Mouse (Mus musculus): ENCODE measurements at regions not wholly inside any gene's neighbourhood (a gene's known extent, or its start where the extent isn't known, plus 50 kb on each side); places are given as distances from the start of the nearest gene placed in this dataset.
"Not testable (repeated sequence)": the region's sequence is repeated elsewhere in the genome, so short reads cannot be mapped to it uniquely, and the experiment has no call there.

- no peaks in the 10 kb centered on the region for H3K36me3 ChIP-seq (ENCODE audit: insufficient read depth, low read length)
- no peak for ATAC-seq (replicated peaks; ENCODE audit: low FRiP score, low read depth)
These were observed 859.7 kb downstream of the Rpia start for GRCm38 (mm10) chr6:69932297-69932696.

DNA sequence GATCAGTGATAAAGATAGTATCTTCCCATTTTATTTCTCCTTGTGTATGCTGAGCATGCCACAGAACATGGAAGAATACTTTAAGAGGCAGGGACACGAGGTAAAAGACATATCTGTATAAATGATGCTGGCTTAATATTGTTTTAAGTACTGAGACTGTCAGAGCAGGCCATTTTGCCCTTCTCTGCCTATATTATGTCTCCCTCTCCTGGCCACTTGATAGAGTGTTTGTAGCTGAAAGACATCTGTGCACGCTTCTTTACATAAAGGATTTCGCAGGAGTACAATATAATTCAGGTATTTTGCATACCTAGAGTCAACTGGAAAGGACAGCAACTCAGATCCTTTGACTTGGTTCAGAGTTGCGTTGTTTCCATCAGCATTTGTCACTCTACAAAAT, 877.3 kb downstream of the Rpia start:
- H3K9me3 ChIP-seq (replicated peaks; ENCODE audit: low read length), result no peaks in the 10 kb centered on the region
- H3K27me3 ChIP-seq (ENCODE audit: insufficient read depth, low read length), result no peaks in the 10 kb centered on the region
- H3K4me2 ChIP-seq (ENCODE audit: low read length), result no peak overlapping the region
- no peaks in the 10 kb centered on the region for H3K36me3 ChIP-seq (ENCODE audit: insufficient read depth, low read length)
- peak; percentile 42; the same call in 1 of the 2 replicates for TF ChIP-seq CTCF (IDR thresholded peaks at IDR 0.05; ENCODE audit: low read depth)
- 73% methylated on average over 4 of the region's 4 CpGs for WGBS
- H3K9ac ChIP-seq (ENCODE audit: low read depth, low read length), result no peak overlapping the region
- H3K4me3 ChIP-seq (replicated peaks; ENCODE audit: low read depth, low read length), result no peak overlapping the region
- no peaks in the 10 kb centered on the region for H3K4me1 ChIP-seq (replicated peaks; ENCODE audit: insufficient read depth, low read length)
- H3K27ac ChIP-seq, result no peak overlapping the region
- no peak for ATAC-seq (replicated peaks; ENCODE audit: low FRiP score, low read depth)
- DNase-seq (ENCODE audit: low spot score), result peak; percentile 2

More at GRCm38 (mm10) chr6:69932297-69932696, 859.7 kb downstream of the Rpia start:
- no peak for TF ChIP-seq CTCF (IDR thresholded peaks at IDR 0.05; ENCODE audit: low read depth)
- Histone ChIP-seq H3K9ac (ENCODE audit: low read depth, low read length) (no peak overlapping the region), H3K4me3 (replicated peaks; ENCODE audit: low read depth, low read length) (no peak overlapping the region), H3K27me3 (ENCODE audit: insufficient read depth, low read length) (no peaks in the 10 kb centered on the region), H3K4me1 (replicated peaks; ENCODE audit: insufficient read depth, low read length) (no peaks in the 10 kb centered on the region), H3K27ac (no peak overlapping the region), H3K9me3 (replicated peaks; ENCODE audit: low read length) (no peaks in the 10 kb centered on the region), H3K4me2 (ENCODE audit: low read length) (no peak overlapping the region)
- no peak for DNase-seq (ENCODE audit: low spot score)
- 71% methylated on average over 2 of the region's 2 CpGs for WGBS

DNA sequence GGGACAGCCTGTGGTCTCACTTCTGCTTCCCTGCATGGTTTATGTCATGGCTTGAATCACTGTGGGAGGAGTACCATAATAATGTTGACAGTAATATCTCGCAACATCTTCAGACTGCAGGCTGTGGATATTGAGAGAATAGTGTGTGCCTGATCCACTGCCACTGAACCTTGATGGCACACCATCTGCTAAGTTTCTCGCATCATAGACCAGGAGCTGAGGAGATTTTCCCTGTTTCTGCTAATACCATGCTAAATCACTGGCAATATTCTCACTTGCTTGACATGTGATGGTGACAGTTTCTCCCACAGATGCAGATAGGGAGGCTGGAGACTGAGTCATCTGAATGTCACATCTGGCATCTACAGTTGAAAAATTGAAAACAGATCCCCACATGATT, 912.7 kb downstream of the Rpia start:
- Histone ChIP-seq H3K27ac (no peak overlapping the region), H3K4me2 (ENCODE audit: low read length) (no peak overlapping the region), H3K4me1 (replicated peaks; ENCODE audit: insufficient read depth, low read length) (no peaks in the 10 kb centered on the region), H3K36me3 (ENCODE audit: insufficient read depth, low read length) (no peaks in the 10 kb centered on the region), H3K4me3 (replicated peaks; ENCODE audit: low read depth, low read length) (no peak overlapping the region), H3K27me3 (ENCODE audit: insufficient read depth, low read length) (no peaks in the 10 kb centered on the region), H3K9ac (ENCODE audit: low read depth, low read length) (no peak overlapping the region), H3K9me3 (replicated peaks; ENCODE audit: low read length) (no peaks in the 10 kb centered on the region)
- TF ChIP-seq CTCF (IDR thresholded peaks at IDR 0.05; ENCODE audit: low read depth), result no peak
- ATAC-seq (replicated peaks; ENCODE audit: low FRiP score, low read depth), result no peak
- 82% methylated on average over 2 of the region's 2 CpGs for WGBS
- no peak for DNase-seq (ENCODE audit: low spot score)

DNA sequence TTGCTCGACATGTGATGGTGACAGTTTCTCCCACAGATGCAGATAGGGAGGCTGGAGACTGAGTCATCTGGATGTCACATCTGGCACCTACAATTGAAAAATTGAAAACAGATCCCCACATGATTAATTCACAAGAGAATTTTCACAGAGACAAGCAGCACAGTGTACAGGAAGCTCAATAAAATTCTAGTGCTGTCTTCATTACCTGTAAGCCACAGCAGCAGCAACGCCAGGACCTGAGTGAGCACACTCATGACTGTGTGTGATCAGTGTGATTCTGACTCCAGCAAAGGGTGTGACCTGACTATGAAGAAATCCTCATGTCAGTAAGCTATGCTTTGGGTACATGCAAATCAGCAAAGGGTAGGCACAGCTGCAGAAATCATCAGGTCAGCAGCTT, 933.4 kb downstream of the Rpia start:
- not testable (repeated sequence) for H3K4me3 ChIP-seq (replicated peaks; ENCODE audit: low read depth, low read length); H3K27ac ChIP-seq; H3K9ac ChIP-seq (ENCODE audit: low read depth, low read length); DNase-seq (ENCODE audit: low spot score); ATAC-seq (replicated peaks; ENCODE audit: low FRiP score, low read depth); H3K4me1 ChIP-seq (replicated peaks; ENCODE audit: insufficient read depth, low read length); H3K9me3 ChIP-seq (replicated peaks; ENCODE audit: low read length); H3K36me3 ChIP-seq (ENCODE audit: insufficient read depth, low read length); H3K4me2 ChIP-seq (ENCODE audit: low read length); H3K27me3 ChIP-seq (ENCODE audit: insufficient read depth, low read length)
- WGBS, result 65% methylated on average over 2 of the region's 2 CpGs

DNA sequence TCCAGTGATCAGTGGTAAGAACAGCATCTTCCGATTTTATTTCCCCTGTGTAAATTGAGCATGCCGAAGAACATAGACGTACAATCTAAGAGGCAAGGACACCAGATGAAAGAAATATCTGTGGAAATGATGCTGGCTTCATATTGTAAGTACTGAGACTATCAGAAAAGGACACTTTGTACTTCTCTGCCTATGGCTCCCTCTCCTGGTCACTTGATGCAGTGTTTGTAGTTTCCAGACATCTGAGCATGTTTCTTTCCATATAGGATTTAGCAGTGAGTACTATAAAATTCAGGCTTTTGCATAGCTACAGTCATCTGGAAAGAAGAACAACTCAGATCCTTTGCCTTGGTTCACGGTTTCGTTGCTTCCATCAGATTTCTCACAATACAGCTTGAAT, 963.4 kb downstream of the Rpia start:
- DNase-seq (ENCODE audit: low spot score), result peak; percentile 2
- H3K27me3 ChIP-seq (ENCODE audit: insufficient read depth, low read length); H3K4me2 ChIP-seq (ENCODE audit: low read length); H3K4me3 ChIP-seq (replicated peaks; ENCODE audit: low read depth, low read length); H3K4me1 ChIP-seq (replicated peaks; ENCODE audit: insufficient read depth, low read length); H3K9me3 ChIP-seq (replicated peaks; ENCODE audit: low read length); H3K9ac ChIP-seq (ENCODE audit: low read depth, low read length); ATAC-seq (replicated peaks; ENCODE audit: low FRiP score, low read depth); H3K27ac ChIP-seq; H3K36me3 ChIP-seq (ENCODE audit: insufficient read depth, low read length): not testable (repeated sequence)
- WGBS, result 76% methylated on average over 5 of the region's 5 CpGs
- peak; percentile 49 for TF ChIP-seq CTCF (IDR thresholded peaks at IDR 0.05; ENCODE audit: low read depth)

DNA sequence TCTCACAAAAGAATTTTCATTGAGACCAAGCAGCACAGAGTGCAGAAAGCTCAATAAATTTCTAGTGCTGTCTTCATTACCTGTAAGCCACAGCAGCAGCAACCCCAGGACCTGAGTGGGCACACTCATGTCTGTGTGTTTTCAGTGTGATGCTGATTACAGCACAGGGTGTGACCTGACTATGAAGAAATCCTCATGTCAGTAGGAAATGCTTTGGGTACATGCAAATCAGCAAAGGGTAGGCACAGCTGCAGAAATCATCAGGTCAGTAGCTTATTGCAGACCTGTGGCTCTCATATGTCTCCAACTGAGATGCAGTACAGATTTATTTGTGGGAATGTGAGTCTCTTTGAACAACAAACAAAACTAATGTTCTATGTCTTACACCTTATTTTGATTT, 977.1 kb downstream of the Rpia start:
- ATAC-seq (replicated peaks; ENCODE audit: low FRiP score, low read depth); H3K4me2 ChIP-seq (ENCODE audit: low read length); H3K9me3 ChIP-seq (replicated peaks; ENCODE audit: low read length); H3K4me1 ChIP-seq (replicated peaks; ENCODE audit: insufficient read depth, low read length); H3K27ac ChIP-seq; DNase-seq (ENCODE audit: low spot score); H3K36me3 ChIP-seq (ENCODE audit: insufficient read depth, low read length); H3K9ac ChIP-seq (ENCODE audit: low read depth, low read length); H3K27me3 ChIP-seq (ENCODE audit: insufficient read depth, low read length); H3K4me3 ChIP-seq (replicated peaks; ENCODE audit: low read depth, low read length): not testable (repeated sequence)

GRCm38 (mm10) chr6:69814373-69814772, 977.7 kb downstream of the Rpia start:
- H3K9ac ChIP-seq (ENCODE audit: low read depth, low read length); H3K27ac ChIP-seq; H3K4me3 ChIP-seq (replicated peaks; ENCODE audit: low read depth, low read length); H3K9me3 ChIP-seq (replicated peaks; ENCODE audit: low read length); ATAC-seq (replicated peaks; ENCODE audit: low FRiP score, low read depth); H3K27me3 ChIP-seq (ENCODE audit: insufficient read depth, low read length); H3K4me1 ChIP-seq (replicated peaks; ENCODE audit: insufficient read depth, low read length); DNase-seq (ENCODE audit: low spot score); H3K4me2 ChIP-seq (ENCODE audit: low read length); H3K36me3 ChIP-seq (ENCODE audit: insufficient read depth, low read length): not testable (repeated sequence)
- WGBS, result 29% methylated on average over 1 of the region's 1 CpGs

All from kidney, postnatal 0 days (tissue).